Mouse (Mus musculus) cerebellum, adult 2 months (tissue): Measurements from ENCODE around the gene Prap1. TPM values are rescaled to one million over a fixed set of nuclear protein-coding genes. Genes with fewer than 3 reads are reported as not detected.

ENCODE experiments used
- DNase-seq, 2 experiments: peaks; one replicate each; pipeline ENCODE4 v3.0.0; 2021
- H3K27ac ChIP-seq: fragments of 200-500 bp; 2 replicates; pipeline ENCODE4 v1.5.1; 2012; ENCODE audit warnings: low read length, control low read depth, inconsistent platforms; ENCODE audit not compliant: insufficient read depth
- H3K27me3 ChIP-seq: fragments of 200-500 bp; 2 replicates; pipeline ENCODE4 v1.6.1; 2012; ENCODE audit warnings: inconsistent platforms, mild to moderate bottlenecking, low read length, moderate library complexity; ENCODE audit not compliant: control insufficient read depth, insufficient read depth
- H3K4me1 ChIP-seq: fragments of 200-500 bp; 2 replicates; pipeline ENCODE4 v1.6.1; 2011; ENCODE audit warnings: low read length; ENCODE audit not compliant: control insufficient read depth, insufficient read depth
- H3K4me3 ChIP-seq: fragments of 200-500 bp; replicated peaks from 2 replicates; pipeline ENCODE3; 2011; ENCODE audit warnings: mild to moderate bottlenecking, low read depth, low read length, control low read depth; ENCODE audit not compliant: insufficient read depth
- CTCF ChIP-seq: fragments of 200-500 bp; IDR thresholded peaks from 2 replicates; pipeline ENCODE4 v1.5.1; 2011; ENCODE audit warnings: low read depth, mild to moderate bottlenecking, control low read depth, low read length, moderate library complexity, borderline replicate concordance; ENCODE audit not compliant: insufficient read depth
- POLR2A ChIP-seq: fragments of 200-500 bp; IDR thresholded peaks from 2 replicates; pipeline ENCODE4 v1.6.1; 2011; ENCODE audit warnings: low read length, control low read depth, borderline replicate concordance; ENCODE audit not compliant: insufficient read depth
- WGBS: fragments of 180-500 bp; shearing (Covaris S2); methylation state at CpG from one replicate; pipeline ENCODE4 v1.1.7; 2018; 5-methylcytosine and 5-hydroxymethylcytosine counted together
- polyA plus RNA-seq: library from polyadenylated mRNA; depleted of rRNA; stranded (reverse); fragments of >200 nt; gene quantifications from 2 replicates; pipeline ENCODE4 v1.2.3, GENCODE M21; 2012

Gene Prap1
- polyA plus RNA-seq, 1 experiment, result not detected

DNA sequence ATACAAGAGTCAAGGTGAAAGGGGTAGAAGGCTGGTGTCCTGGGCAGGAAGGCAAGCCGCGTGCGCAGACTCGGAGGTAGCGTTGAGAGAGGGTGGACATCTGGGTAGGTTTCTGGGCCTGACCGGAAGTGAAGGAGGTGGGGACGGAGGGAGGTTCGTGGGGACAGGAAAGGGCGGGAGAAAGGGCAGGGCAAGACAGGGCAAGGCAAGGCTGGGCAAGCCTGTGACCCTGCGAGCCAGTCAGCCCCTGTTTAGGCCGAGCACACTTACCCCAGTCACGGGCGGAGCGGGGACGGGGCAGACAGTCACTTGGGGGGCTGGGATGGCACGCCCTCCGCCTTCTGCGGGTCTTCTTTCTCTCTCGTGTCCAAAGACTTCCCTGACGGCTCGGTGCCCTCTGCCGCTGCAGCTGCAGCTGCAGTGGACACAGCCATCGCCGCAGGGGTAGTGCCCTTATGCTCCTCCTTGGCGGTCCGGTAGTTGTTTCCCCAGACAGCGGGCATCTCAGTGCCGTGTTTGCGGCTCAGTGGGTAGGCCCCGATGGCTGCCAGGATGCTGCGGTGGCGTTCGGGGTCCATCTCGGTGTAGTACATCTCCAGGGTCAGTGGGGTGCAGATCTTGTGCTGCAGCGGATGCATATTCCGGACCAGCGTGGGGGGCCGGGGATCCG is 23.0 kb upstream of the Prap1 start:
- no peaks in the 10 kb centered on the region for H3K4me1 ChIP-seq
- H3K27me3 ChIP-seq, result no peaks in the 10 kb centered on the region
- H3K27ac ChIP-seq, result no peak overlapping the region
- 40% methylated on average over 39 of the region's 39 CpGs for WGBS
- TF ChIP-seq CTCF (no peak), POLR2A (no peak)
- no peak for DNase-seq
- no peak overlapping the region for H3K4me3 ChIP-seq

DNA sequence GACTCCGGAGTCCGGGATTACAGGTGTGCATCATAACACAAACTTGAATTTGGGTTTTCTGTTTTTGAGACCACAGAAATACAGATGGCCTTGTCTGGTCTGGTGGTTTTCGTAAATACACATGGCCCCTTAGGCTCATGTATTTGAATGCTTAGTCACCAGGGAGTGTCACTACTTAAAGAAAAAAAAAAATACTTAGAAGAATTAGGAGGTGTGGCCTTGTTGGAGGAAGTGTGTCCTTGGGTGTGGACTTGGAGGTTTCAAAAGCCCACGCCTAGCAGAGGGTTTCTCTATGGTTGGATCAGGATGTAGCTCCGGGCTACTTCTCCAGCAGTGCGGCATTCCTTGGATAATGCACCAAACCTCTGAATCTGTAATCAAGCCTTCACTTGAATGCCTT is 15.5 kb upstream of the Prap1 start:
- TF ChIP-seq CTCF (no peak), POLR2A (no peak)
- WGBS, result 87% methylated on average over 6 of the region's 6 CpGs

GRCm38 (mm10) chr7:140078711-140079110 is 14.5 kb upstream of the Prap1 start:
- TF ChIP-seq POLR2A, result no peak
- peak; percentile 91 for TF ChIP-seq CTCF
- 3% methylated on average over 5 of the region's 5 CpGs for WGBS
- no peaks in the 10 kb centered on the region for H3K27me3 ChIP-seq

More for the DNA sequence above, 15.5 kb upstream of the Prap1 start:
- no peak overlapping the region for H3K4me3 ChIP-seq
- no peak overlapping the region for H3K27ac ChIP-seq
- no peaks in the 10 kb centered on the region for H3K27me3 ChIP-seq
- H3K4me1 ChIP-seq, result no peaks in the 10 kb centered on the region
- no peak for DNase-seq

DNA sequence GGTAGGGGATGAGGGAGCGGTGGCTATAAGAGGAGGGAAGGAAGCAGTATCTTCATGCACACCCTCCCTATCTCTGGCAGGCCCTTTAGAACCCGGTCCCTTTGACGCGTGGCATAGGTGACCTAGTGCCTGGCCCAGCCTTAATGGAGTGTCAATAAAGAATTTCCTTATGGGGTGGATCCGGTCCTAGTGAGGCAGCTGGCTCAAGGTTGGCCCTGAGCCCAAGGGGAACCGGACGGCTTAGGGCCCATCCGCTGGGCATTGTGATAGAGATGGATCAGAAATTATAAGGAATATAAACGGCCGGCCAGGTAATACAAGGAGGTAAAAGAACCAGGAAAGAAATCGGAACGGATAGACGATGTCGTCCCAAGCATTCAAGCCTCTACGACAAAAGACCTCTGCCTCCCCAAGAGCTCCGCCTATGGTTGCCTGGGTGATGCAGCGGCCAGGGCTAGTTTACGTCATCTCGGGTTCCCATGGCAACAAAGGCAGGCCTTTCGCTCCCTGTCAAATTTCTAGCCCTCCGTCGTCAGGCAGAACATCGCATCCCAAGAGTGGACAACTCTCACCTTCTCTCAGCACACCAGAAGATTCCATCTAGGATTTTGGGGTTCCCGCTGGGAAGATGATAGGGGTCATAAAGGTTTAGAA is 12.6 kb upstream of the Prap1 start:
- peak overlapping the region; percentile 16 for H3K27ac ChIP-seq
- 2% methylated on average over 24 of the region's 24 CpGs for WGBS
- peak; percentile 96 for DNase-seq
- no peaks in the 10 kb centered on the region for H3K27me3 ChIP-seq
- TF ChIP-seq POLR2A (peak; percentile 97; the same call in 1 of the 2 replicates), CTCF (no peak; the same call in 1 of the 2 replicates)
- peak overlapping the region; percentile 61 for H3K4me3 ChIP-seq
- H3K4me1 ChIP-seq, result no peaks in the 10 kb centered on the region

More at GRCm38 (mm10) chr7:140078711-140079110, 14.5 kb upstream of the Prap1 start:
- H3K4me1 ChIP-seq, result no peaks in the 10 kb centered on the region
- no peak overlapping the region for H3K27ac ChIP-seq
- H3K4me3 ChIP-seq, result no peak overlapping the region
- peak; percentile 80 to 83 for DNase-seq

DNA sequence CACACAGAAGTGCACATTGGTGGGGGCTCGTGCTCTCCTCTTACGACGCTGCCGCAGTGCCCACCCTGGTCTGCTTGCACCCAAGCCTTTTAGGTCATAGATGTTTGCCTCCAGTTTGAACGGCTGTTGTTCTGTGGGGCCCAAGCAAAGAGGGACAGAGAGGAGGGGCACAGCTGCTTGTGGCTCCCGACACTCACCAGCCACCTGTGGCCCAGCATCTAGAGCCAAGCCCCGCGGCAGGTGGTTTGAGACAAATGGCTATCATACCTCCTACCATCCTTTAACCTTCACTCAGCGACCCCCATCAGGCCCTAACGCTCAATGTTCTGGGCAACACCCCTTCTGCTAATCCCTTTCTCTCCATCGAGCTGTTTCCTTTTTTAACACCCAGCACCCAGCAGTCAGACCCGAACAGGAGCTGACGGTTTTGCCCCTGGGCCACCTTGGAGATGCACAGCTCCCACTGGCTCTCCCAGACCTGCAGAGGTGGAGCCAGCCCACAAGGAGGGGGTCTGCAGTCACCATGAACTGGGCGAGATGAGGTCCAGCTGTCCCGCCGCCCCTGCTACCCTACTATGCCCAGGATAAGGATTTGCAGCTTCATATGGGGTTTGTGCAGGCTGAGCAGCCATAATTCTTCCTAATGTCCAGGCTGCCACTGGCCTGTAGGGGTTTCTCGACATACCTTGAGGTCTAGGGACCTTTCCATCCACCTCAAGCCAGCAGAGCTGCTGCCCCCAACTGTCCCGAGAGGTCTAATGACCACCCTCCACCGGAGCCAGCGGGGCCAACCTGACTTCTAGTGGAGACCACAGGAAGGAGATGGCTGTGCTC is 11.6 kb upstream of the Prap1 start:
- peak overlapping the region; percentile 61 for H3K4me3 ChIP-seq
- peak overlapping the region; percentile 12 for H3K27ac ChIP-seq
- peak; percentile 68 to 74 for DNase-seq
- H3K27me3 ChIP-seq, result no peaks in the 10 kb centered on the region
- TF ChIP-seq POLR2A (no peak), CTCF (no peak)
- H3K4me1 ChIP-seq, result no peaks in the 10 kb centered on the region
- WGBS, result 4% methylated on average over 20 of the region's 20 CpGs

GRCm38 (mm10) chr7:140082242-140082678 is 10.9 kb upstream of the Prap1 start, which contains the start of gene Caly:
TSS of gene Caly (minus strand) at chr7:140082548.
- no peaks in the 10 kb centered on the region for H3K27me3 ChIP-seq
- peak within 1 kb of the TSS; percentile 61 for H3K4me3 ChIP-seq
- DNase-seq, result peak; percentile 81 to 85
- TF ChIP-seq CTCF, result peak; percentile 71
- TF ChIP-seq POLR2A, result peak; percentile 32; the same call in 1 of the 2 replicates
- 1% methylated on average over 18 of the region's 18 CpGs for WGBS
- no peaks in the 10 kb centered on the region for H3K4me1 ChIP-seq
- peak within 1 kb of the TSS; percentile 12 for H3K27ac ChIP-seq

- no peak for DNase-seq
- H3K4me1 ChIP-seq, result no peaks in the 10 kb centered on the region
- no peak overlapping the region for H3K27ac ChIP-seq
- 81% methylated on average over 10 of the region's 10 CpGs for WGBS
- H3K4me3 ChIP-seq, result no peak overlapping the region
- TF ChIP-seq POLR2A, result no peak
- TF ChIP-seq CTCF, result no peak
- no peaks in the 10 kb centered on the region for H3K27me3 ChIP-seq
Observed at GRCm38 (mm10) chr7:140090601-140091000, 2.6 kb upstream of the Prap1 start.
